Mouse (Mus musculus): ENCODE measurements around the gene Sept9. TPM values are rescaled to one million over a fixed set of nuclear protein-coding genes. Genes with fewer than 3 reads are reported as not detected.
"Not testable (repeated sequence)": the region's sequence is repeated elsewhere in the genome, so short reads cannot be mapped to it uniquely, and the experiment has no call there.

Gene Sept9
- polyA plus RNA-seq, 1 experiment from 2014 or later: 220 TPM

DNA sequence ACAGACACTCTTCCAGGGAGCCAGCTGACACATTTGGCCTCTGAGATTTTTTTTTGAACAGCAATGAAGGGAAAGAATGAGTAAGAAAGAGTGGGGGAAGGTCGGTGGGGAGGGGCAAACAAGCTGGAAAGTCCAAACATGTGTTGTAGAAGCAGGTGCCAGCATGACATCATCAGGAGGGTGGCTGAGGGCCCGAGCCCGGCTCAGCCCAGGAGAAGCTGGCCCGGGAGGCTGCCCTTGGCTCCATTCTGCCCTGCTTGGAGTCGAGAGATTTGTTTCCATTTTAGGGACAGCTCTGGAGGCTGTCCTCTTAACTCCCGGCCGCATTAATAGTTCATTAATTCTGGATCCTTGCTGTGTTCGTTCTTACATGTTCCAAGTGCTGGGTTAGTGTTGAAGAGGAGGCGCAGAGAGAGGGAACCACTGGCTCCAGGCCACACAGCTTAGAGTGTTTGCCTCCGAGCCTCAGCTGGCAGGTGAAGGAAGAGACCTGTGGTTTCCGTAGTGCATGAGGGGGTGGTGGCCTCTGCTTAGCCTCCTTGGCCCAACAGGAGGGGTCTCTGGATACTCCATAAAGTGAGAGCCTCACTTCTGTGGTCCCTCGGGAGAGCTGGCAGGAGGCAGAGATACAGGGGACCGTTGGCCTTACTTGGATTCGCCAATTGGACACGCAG lies 111.8 kb downstream of the Sept9 start:
- peak; percentile 71 for DNase-seq (ENCODE audit: low spot score)

DNA sequence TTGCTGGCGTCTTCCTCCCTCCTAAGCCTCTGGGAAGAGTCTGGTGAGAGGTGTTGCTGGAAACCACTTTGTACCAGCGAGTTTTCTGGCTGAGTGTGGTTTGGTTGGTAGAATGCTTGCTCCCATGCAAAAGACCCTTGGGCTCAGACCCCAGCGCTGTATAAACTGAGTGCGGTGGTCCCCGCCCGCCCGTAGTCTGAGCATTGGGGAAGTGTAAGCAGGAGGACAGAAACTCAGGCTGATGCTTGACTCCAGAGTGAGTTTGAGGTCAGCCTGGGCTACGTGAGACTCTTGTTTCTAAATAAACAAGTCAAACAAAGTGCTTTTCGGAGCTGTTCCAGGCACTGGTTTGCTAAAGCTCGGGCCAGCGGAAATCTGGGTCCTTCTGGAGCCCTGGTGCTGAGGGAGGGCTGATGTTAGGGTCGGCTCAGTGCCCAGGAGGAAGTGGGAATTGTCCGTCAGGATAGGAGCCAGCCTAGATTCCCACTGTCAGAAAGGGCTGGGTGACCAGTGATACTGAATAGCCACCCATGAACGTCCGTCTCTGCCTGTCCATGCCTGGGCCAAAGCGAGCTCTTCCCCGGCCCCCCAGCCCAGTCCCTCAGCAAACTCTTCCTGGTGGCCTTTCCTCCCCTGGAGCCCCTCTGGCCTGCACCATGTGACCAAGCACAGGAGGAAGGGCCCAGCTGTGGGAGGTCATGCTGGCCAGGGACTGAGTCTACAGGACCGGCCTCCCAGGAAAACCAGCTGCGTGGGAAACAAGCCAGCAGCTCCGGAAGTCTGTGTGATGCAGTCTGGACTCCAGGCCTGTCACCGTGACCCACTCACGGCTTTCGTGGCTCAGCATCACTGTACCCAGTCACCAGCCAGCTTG lies 112.8 kb downstream of the Sept9 start:
- no peak for DNase-seq (ENCODE audit: low spot score)

DNA sequence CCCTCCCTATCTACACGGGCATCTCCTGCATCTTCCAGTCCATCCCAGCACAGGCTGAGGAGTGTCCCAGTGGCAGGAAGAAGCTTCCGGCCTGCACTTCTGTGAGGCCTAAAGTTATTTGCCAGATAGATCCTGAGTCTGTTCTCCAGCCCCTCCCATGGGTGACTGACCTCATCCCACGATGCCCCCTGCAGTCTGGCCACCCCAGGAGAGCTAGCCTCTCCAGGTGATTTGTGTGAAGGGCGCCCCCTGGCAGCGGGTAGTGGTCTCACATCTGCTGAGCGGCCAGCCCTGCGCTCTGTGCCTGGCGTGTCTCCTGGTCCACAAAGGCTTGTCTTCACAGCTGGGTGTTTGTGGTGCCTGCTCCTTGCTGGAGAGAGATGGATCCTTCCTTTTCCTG lies 113.5 kb downstream of the Sept9 start:
- peak; percentile 69 for DNase-seq (ENCODE audit: low spot score)

DNA sequence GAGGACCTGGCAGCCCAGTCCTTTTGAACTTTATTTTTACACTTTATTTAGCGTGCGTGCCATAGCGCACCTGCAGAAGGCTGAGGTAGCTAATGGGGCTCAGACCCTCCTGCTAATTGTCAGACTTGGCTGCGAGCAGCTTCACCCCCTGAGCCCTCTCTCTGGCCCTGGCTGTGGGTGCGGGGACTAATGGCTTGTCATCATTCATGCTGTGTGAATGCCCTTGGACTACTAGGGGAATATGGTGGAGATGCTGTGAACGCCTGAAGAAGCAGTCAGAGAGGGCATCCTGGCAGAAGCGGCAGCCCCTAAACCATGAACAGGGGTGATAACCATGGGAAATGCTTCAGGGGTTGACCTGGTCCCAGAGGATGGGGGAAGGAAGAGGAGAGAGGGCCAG lies 114.0 kb downstream of the Sept9 start:
- no peak for DNase-seq (ENCODE audit: low spot score)

DNA sequence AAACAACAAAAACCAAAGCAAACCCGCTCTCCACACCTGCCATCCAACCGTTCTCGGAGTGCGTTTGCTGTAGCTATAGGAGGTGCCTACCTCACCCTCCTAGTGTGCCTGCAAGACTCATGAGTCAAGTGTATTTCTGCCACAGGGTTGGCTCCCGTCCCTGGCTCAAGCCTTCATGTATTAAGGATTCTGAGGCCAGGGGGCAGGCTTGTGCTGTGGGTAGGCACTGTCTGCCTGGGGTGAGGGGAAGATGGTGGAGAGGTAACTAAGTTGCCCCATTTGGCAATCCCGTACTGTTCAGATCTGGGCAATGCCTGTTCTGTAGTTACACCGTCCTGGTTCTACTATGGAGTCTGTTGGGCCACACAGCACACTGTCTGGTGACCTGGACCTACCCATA lies 114.6 kb downstream of the Sept9 start:
- peak; percentile 67 for DNase-seq (ENCODE audit: low spot score)

DNA sequence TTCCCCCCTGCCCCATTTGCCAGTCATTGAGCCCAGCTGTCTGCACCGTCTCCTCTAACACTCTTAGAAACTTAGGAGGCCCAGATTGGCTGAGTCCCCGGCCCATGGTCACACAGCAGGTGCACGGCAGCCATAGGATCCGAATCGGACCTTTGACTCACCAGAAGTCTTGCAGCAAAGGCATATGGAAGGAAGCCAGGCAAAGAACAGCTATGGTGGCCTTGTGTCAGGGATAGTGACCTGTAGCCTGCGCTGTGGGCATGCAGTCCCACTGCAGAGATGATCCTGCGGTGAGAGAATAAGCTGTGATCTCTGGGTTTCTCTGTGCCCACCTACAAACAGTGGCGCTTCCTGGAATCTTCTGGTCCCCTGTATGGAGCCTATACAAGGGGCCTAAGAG lies 115.1 kb downstream of the Sept9 start:
- no peak for DNase-seq (ENCODE audit: low spot score)

DNA sequence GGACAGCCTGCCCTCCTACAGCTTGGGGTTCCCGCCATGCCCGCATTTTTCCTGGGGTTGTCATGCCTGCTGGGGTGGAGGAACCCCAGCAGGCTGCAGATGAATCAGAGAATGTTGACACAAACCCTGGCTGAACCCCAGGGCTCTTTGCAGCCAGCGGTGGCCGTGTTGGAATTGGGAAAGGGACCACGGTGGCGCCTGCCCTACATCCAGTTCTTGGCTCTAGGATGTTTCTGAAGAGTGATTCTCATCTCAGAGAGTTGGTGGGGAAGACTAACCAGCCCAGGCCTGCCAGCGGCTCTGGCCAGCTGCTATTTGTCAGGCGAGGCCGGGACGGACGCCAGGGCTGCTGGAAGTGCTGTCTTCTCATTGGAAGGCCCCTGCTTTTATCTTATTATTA lies 115.8 kb downstream of the Sept9 start:
- no peak for DNase-seq (ENCODE audit: low spot score)

DNA sequence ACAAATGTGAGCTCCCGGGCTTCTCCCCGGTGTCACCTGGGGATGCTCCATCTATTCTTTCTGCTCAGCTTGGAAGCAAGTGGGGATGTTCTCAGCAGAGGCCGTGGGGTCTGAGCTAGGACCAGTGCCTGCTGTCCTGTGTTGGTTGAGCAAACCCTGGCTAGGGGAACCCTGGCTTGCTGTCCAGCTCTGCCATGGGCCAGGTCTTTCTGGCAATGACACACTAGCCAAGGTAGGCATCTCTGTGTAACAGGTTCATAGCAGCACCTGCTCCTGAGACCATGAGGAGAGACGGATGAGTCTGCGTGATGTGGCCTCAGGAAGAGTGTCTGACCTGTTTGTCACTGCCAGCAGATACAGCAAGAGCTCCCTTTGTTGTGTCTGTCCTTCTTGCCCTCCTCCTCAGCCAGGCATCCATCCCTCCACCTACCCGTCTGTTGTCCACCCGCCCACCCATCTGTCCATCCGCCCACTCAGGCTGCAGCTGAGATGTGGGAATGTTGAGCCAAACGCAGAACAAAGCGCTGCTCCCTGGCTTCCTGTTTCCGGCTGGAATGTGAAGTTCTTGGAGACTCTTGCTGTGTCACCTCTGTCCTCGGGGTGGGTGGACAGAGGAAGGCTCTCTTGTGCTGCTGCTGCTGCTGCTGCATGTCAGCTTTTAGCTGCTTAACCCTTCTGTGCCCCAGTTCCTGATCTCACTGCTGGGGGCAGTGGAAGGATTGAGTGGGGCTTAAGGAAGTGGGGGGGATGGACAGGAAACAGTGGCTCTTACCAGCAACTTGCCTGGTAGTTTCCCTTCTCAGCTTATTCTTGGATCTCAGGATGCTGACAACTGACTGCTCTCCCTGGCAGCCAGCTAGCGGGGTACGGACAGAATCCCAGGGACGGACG lies 117.2 kb downstream of the Sept9 start:
- peak; percentile 53 for DNase-seq (ENCODE audit: low spot score)

DNA sequence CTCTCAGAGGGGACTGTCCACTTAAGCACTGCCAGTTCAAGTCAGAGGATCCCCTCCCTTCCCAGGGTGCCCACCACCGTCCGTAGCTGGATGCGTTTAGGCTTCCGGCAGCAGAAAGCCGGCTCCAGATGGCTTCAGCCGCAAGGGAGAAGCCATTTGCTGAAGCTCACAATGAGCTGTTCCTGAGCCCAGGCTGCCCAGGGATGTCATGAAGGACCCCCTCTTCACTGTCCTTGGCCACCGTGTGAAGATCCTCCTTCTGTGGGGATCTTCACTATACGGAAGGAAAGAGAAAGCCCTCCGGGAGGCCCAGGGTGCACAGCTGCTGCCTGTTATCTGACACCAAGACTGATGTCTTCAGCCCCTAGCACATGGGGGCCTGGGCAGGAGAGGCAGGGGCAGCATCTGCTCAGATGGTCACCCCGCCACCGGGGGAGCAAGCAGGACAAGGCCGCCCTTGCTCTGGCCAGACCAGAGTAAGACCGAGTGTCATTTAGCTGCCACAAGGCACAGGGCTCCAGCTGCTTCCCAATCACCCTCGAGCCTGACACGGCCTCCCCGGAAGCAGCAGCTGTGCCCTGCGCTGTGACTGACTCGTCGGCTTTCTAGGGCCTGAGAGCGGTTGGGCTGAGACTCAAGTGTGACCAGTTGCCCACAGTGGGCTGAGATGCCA lies 118.1 kb downstream of the Sept9 start:
- DNase-seq (ENCODE audit: low spot score): peak; percentile 76

DNA sequence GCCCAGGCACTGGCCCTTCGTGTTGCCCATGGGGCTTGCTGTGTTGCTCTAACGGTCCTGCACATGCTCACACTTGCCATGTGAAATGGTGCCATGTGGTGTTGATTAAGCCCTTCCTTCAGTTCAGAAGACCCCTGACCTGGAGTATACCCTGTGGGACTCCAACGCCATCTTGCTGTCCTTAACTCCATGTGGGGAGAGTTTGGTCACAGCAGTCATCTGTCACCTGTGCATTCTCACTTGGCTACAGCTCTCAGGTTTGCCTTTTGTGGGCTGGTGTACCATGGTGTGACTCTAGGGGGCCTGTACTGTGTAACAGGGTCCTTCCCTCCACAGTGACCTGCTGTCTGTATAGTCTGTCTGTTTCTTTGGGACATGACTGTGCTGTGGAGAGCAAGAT lies 118.7 kb downstream of the Sept9 start:
- DNase-seq (ENCODE audit: low spot score): peak; percentile 55

DNA sequence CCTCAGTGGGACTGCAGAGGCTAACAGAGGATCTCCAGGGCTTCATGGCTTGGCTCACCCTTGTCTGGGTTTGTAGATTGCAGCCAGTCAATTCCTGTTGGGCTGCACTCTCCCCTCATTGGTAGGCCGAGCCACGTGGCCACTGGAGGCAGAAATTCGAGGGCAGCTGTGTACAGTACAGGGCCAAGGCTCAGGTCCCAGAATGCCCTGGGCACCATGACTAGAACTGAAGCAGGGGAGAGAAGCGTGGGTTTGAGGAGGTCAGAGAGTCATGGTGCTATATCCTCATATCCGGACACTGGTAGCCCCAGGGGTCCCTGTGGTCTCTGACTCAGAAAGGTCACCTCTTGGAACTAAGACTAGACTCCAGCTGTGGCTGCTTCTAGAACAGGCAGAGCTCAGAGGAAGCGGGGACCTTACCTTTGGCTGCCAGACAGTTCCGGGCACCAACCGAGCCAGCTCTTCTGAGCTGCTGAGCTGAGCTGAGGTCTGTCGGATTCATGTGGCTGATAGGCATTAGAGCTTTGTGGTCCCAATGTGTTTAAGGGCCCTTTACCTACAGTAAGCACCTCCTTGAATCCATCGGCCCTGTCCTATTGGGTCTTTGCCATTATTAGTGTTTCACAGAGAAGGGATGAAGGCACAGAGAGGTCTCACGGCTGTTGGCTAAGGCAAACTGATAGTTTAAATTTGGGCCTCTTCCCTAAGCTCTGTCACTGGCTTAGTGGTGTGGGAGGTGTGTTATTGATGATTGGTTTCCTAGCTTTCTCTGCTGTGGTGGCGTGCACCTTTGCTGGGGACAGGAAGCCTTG lies 119.5 kb downstream of the Sept9 start:
- peak; percentile 73 for DNase-seq (ENCODE audit: low spot score)

DNA sequence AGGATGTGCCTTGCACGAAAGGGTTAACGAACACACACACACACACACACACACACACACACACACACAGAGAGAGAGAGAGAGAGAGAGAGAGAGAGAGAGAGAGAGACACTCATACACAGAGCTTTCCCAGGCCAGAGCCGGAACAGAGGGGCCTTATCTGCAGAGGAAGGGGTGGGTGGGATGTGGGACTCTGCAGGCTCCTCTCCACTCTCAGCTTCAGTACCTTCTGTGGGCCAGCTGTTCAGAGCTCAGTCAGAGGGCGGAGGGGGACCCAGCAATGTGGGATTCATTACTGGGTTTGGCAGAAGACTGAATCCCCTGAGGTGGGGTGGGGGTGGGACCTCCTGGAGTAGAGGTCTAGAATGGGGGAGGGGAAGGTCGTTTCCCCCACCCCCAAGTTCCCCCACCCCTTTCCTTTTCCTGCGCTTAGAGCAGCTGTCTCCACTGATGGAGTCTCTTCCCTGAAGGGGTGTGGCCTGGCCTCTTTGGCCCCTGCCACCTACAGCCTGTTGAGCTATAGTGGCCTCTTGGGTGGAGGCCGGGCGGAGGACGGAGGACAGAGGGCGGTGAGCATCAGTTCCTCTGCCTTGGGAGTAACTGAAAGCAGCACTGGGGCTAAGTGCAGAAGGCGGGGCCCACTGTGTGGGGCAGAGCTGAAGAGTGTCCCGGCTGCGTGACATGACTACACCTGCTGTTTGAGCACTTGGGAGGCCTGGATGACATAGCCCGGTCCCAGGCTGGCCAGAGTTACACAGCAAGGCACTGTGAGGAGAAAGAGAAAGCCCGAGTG lies 120.3 kb downstream of the Sept9 start:
- peak; percentile 83 for DNase-seq (ENCODE audit: low spot score)

DNA sequence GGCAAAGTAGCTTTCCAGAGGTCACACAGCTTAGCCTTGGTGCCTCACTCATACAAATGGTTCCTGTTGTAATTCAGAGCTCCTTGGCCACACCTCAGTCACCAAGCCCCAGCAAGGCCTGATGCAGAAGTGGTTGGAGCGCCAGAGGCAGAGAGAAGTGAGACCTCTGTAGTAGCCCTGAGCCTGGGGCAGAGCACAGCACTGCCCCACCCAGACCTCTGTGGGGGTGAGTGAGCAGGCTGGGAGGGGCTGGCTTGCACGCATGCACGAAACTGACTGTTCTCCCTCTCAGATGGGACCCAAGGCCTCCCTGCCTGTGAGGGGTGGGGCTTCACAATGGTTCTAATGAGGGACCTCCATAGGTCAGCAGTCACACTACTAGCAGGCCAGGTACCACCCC lies 121.0 kb downstream of the Sept9 start:
- no peak for DNase-seq (ENCODE audit: low spot score)

DNA sequence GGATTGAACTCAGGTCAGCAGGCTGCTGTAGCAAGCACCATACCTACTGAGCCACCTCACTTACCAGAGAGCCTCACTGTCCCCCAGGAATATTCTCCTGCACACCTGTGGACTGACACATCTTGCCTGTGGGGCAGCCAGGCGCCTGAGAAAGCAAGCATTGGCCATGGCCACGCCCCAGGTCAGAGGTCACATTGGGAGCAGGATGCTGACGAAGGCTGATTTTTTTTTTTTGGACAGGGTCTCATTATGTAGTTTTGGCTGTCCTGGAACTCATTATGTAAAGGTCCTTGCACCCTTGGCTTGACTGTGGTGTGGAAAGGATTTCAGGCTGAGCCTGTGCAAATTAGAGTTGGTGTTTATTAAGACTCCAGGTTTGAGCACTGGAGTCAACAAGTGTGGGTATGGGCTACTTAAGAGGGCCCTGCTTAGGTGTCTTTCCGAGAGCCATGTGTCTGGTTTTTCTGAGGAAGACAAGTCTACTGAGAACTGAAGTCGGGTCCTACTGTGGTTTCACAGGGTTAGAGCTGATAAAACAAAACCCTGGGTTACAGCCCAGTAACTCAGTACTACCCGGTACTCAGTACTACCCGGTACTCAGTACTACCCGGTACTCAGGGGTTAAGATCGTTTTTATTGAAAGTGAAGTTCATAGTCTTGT lies 122.0 kb downstream of the Sept9 start:
- DNase-seq (ENCODE audit: low spot score): no peak

DNA sequence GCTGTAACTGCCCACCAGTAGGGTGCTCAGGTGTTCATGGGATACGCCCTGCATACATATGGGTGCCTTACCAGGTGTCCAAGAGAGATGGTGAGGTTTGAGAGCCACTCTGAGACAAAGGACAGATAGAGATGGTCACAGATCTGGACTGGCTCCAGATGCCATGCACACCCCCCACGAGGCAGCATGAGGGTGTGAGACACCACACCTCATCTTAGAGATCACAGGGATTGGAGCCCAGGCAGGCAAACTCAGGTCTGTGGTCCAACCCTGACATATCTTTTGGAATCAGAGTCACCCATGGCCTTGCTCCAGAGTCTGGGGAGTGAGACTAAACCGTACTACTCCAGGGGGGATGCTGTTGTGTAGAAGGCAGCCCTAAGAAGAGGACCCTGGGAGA lies 122.8 kb downstream of the Sept9 start:
- DNase-seq (ENCODE audit: low spot score): no peak

DNA sequence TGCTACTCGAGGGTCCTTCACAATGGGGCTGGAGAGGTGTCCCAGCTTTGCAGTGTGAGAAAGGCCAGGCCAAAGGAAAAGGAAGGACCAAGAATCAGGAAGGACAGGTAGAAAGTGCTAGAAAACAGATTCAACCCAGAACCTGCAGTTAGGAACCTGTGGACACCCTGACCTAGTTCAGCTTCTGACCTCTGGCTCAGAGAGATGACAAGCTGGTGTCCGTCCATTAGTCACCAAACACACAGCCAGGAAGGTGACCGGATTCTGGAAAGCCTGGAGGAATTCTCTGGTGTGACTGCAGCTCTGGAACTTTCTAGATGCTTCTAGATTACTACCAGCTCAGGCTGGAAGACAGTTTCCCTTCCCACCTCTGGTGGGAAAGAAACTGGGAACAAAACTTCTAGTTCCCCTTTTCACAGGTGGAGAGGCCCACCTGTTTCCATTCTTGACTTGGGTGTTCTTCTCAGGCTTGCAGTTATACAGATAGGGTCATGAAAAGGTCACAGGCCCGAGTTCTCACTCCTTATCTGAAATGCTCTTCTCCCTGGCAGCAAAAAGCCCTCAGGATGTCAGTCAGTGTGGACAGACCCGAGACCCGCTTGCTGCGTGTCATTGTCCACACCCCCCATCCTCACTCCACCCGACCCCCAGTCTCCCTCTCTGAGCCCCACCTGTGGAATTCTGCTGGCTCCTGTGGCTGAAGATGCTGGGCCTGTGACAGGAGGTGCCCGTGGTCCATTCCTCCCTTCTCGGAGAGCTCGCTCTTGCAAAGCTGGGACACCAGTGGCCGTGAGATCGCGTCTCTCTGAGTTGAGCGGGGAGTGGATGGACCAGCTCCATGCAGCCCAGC lies 123.5 kb downstream of the Sept9 start:
- no peak for DNase-seq (ENCODE audit: low spot score)

DNA sequence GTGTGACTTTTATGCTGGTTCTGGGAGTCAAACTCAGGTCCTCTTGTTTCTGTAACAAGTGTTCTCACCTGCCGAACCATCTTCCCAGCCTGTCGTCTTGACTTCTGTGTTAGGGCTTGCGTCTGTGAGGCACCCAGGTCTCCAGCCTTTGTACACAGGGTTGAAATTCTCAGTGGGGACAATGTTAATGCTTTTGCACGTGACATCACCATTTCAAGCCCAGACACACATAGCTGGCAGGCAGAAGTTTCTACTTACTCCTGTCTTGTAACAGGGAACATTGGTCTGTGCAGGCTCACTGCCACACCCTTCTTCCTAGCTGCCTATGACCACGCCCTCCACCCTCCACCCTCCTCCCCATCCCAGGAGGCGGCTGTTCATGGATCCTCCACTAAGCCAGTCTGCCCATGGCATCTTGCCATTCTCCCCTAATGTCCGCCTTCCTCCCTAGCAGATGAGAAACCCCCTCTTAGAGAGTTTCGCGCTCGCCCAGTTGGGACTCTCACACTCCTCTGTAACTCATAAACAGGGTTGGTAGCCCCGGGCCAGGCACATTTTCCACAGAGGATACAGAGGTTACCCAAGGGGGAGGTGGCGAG lies 124.6 kb downstream of the Sept9 start:
- no peak for DNase-seq (ENCODE audit: low spot score)

DNA sequence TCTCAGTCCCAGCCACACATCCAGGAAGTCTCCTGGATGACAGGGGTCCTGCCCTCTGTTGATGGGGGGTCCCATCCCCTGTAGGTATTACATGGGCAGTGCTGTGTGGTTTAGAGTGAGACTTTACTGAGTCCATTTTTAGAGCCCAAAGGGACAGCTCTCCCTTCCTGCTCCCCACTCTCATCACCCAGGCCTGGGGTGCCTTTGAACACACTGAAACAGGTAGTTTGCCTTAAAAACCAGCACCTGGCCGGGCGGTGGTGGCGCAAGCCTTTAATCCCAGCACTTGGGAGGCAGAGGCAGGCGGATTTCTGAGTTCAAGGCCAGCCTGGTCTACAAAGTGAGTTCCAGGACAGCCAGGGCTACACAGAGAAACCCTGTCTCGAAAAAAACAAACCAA lies 125.3 kb downstream of the Sept9 start:
- not testable (repeated sequence) for DNase-seq (ENCODE audit: low spot score)
